Mouse (Mus musculus) CH12.LX (cell line): ENCODE measurements around the gene Ctbp2. TPM values are rescaled to one million over a fixed set of nuclear protein-coding genes. Genes with fewer than 3 reads are reported as not detected.

Experiments
- DNase-seq: peaks from one replicate; pipeline ENCODE4 v3.0.0-alpha.2; 2013; ENCODE audit errors: extremely low read depth
- H3K27ac ChIP-seq: 2 replicates; pipeline ENCODE4 v1.5.1; 2012; ENCODE audit warnings: low read depth, mild to moderate bottlenecking, control low read depth, moderate library complexity; ENCODE audit not compliant: insufficient read depth
- H3K27me3 ChIP-seq: replicated peaks from 2 replicates; pipeline ENCODE3; 2012; ENCODE audit warnings: inconsistent platforms
- H3K36me3 ChIP-seq, 2 experiments: replicated peaks in 1 of 2; 2 replicates each; pipeline versions ENCODE3 to v1.6.1; 2012; ENCODE audit warnings: inconsistent platforms in 1 of 2, low read length in 1 of 2, mild to moderate bottlenecking in 1 of 2, mixed read lengths in 1 of 2, moderate library complexity in 1 of 2; ENCODE audit not compliant: control insufficient read depth in 1 of 2, insufficient read depth in 1 of 2
- H3K4me1 ChIP-seq, 2 experiments: 2 replicates each; pipeline ENCODE4 v1.6.1; 2012; ENCODE audit warnings: inconsistent platforms in 1 of 2, moderate library complexity in 1 of 2; ENCODE audit not compliant: insufficient read depth in 2 of 2, control insufficient read depth in 1 of 2
- H3K4me2 ChIP-seq: 2 replicates; pipeline ENCODE4 v1.6.1; 2012; ENCODE audit warnings: low read depth, mild to moderate bottlenecking, control low read depth; ENCODE audit not compliant: poor library complexity, insufficient read depth, severe bottlenecking
- H3K4me3 ChIP-seq, 3 experiments: fragments of 150-350 bp in 1 of 3; sonication (generic) in 1 of 3; replicated peaks in 1 of 3; 2 replicates each; pipeline versions ENCODE3 to v1.5.1; 2011 to 2012; ENCODE audit warnings: low read depth in 2 of 3, low read length in 2 of 3, mild to moderate bottlenecking in 2 of 3, moderate library complexity in 2 of 3, control low read depth in 1 of 3, improper control_type of control experiment in 1 of 3, inconsistent platforms in 1 of 3, mixed read lengths in 1 of 3; ENCODE audit not compliant: poor library complexity in 1 of 3
- H3K79me2 ChIP-seq: replicated peaks from 2 replicates; pipeline ENCODE4 v1.6.1; 2012; ENCODE audit warnings: mild to moderate bottlenecking, moderate library complexity; ENCODE audit not compliant: control insufficient read depth, poor library complexity, insufficient read depth, severe bottlenecking; ENCODE audit errors: extremely low read depth
- H3K9ac ChIP-seq: 2 replicates; pipeline ENCODE4 v1.6.1; 2012; ENCODE audit warnings: low read depth, mild to moderate bottlenecking, control low read depth, moderate library complexity; ENCODE audit not compliant: insufficient read depth
- H3K9me3 ChIP-seq: replicated peaks from 2 replicates; pipeline ENCODE3; 2012; ENCODE audit warnings: low read length, inconsistent platforms, mixed read lengths
- BHLHE40 ChIP-seq: IDR thresholded peaks from 2 replicates; pipeline ENCODE4 v1.6.1; 2011; ENCODE audit warnings: mild to moderate bottlenecking, low read depth, low read length, improper control_type of control experiment
- CHD1 ChIP-seq: IDR thresholded peaks from 2 replicates; pipeline ENCODE4 v1.6.1; 2012; ENCODE audit warnings: low read depth, low read length, improper control_type of control experiment, inconsistent platforms
- CHD2 ChIP-seq: IDR thresholded peaks from 2 replicates; pipeline ENCODE4 v1.6.1; 2011; ENCODE audit warnings: low read length, improper control_type of control experiment
- E2F4 ChIP-seq: IDR thresholded peaks from 2 replicates; pipeline ENCODE4 v1.6.1; 2011; ENCODE audit warnings: low read depth, low read length, improper control_type of control experiment; ENCODE audit not compliant: insufficient replicate concordance
- ELF1 ChIP-seq: IDR thresholded peaks from 2 replicates; pipeline ENCODE4 v1.6.1; 2014; ENCODE audit warnings: low read depth, mild to moderate bottlenecking, inconsistent platforms, low read length, improper control_type of control experiment
- EP300 ChIP-seq: IDR thresholded peaks from 2 replicates; pipeline ENCODE4 v1.6.1; 2011; ENCODE audit warnings: low read length, improper control_type of control experiment
- ETS1 ChIP-seq: conservative IDR thresholded peaks from 2 replicates; pipeline ENCODE4 v1.6.1; 2012; ENCODE audit warnings: low read depth, mild to moderate bottlenecking, inconsistent platforms, low read length, improper control_type of control experiment, moderate library complexity
- IRF4 ChIP-seq: IDR thresholded peaks from 2 replicates; pipeline ENCODE4 v1.6.1; 2014; ENCODE audit warnings: low read depth, mild to moderate bottlenecking, inconsistent platforms, low read length, improper control_type of control experiment
- JUN ChIP-seq: IDR thresholded peaks from 2 replicates; pipeline ENCODE4 v1.6.1; 2011; ENCODE audit warnings: low read depth, mild to moderate bottlenecking, low read length, improper control_type of control experiment, moderate library complexity; ENCODE audit not compliant: insufficient read depth
- MAFK ChIP-seq: IDR thresholded peaks from 2 replicates; pipeline ENCODE4 v1.6.1; 2011; ENCODE audit warnings: low read length, improper control_type of control experiment; ENCODE audit not compliant: insufficient replicate concordance
- MAX ChIP-seq: IDR thresholded peaks from 2 replicates; pipeline ENCODE4 v1.6.1; 2011; ENCODE audit warnings: low read length, improper control_type of control experiment
- MAZ ChIP-seq: IDR thresholded peaks from 2 replicates; pipeline ENCODE4 v1.6.1; 2012; ENCODE audit warnings: low read depth, mild to moderate bottlenecking, inconsistent platforms, low read length, improper control_type of control experiment, moderate library complexity
- MXI1 ChIP-seq: IDR thresholded peaks from 2 replicates; pipeline ENCODE4 v1.6.1; 2011; ENCODE audit warnings: mild to moderate bottlenecking, low read depth, low read length, improper control_type of control experiment
- MYC ChIP-seq: IDR thresholded peaks from 2 replicates; pipeline ENCODE4 v1.6.1; 2011; ENCODE audit warnings: low read depth, mild to moderate bottlenecking, improper control_type of control experiment, low read length
- NELFE ChIP-seq: IDR thresholded peaks from 2 replicates; pipeline ENCODE4 v1.6.1; 2011; ENCODE audit warnings: low read depth, low read length, improper control_type of control experiment
- NRF1 ChIP-seq: IDR thresholded peaks from 2 replicates; pipeline ENCODE4 v1.6.1; 2014; ENCODE audit warnings: low read depth, mild to moderate bottlenecking, inconsistent platforms, low read length, improper control_type of control experiment, moderate library complexity
- RAD21 ChIP-seq: IDR thresholded peaks from 2 replicates; pipeline ENCODE4 v1.6.1; 2011; ENCODE audit warnings: low read depth, mild to moderate bottlenecking, low read length, improper control_type of control experiment, moderate library complexity
- SMC3 ChIP-seq: IDR thresholded peaks from 2 replicates; pipeline ENCODE4 v1.6.1; 2011; ENCODE audit warnings: low read depth, low read length, improper control_type of control experiment
- TBP ChIP-seq: conservative IDR thresholded peaks from 2 replicates; pipeline ENCODE4 v1.6.1; 2011; ENCODE audit warnings: low read depth, low read length, improper control_type of control experiment
- UBTF ChIP-seq: IDR thresholded peaks from 2 replicates; pipeline ENCODE4 v1.6.1; 2012; ENCODE audit warnings: low read depth, mild to moderate bottlenecking, inconsistent platforms, low read length, improper control_type of control experiment, moderate library complexity
- USF1 ChIP-seq: IDR thresholded peaks from 2 replicates; pipeline ENCODE4 v1.6.1; 2014; ENCODE audit warnings: low read depth, mild to moderate bottlenecking, inconsistent platforms, low read length, improper control_type of control experiment
- USF2 ChIP-seq: conservative IDR thresholded peaks from 2 replicates; pipeline ENCODE4 v1.6.1; 2011; ENCODE audit warnings: low read depth, low read length, improper control_type of control experiment
- ZC3H11A ChIP-seq: IDR thresholded peaks from 2 replicates; pipeline ENCODE4 v1.6.1; 2012; ENCODE audit warnings: low read depth, mild to moderate bottlenecking, inconsistent platforms, low read length, improper control_type of control experiment
- ZKSCAN1 ChIP-seq: IDR thresholded peaks from 2 replicates; pipeline ENCODE4 v1.6.1; 2012; ENCODE audit warnings: low read depth, inconsistent platforms, low read length, improper control_type of control experiment, borderline replicate concordance
- ZNF384 ChIP-seq: IDR thresholded peaks from 2 replicates; pipeline ENCODE4 v1.6.1; 2012; ENCODE audit warnings: low read depth, low read length, improper control_type of control experiment, inconsistent platforms
- dilution Hi-C: fragments of 300-500 bp; cut with MboI; formaldehyde crosslinking; loops from 2 replicates; pipeline ENCODE4 v1.14.3; 2020; ENCODE audit warnings: low sequenced_read_pairs; ENCODE audit not compliant: extremely low pct_unique_long_range_greater_than_20kb, extremely low pct_ligation_motif_present
- in situ Hi-C: fragments of 300-500 bp; cut with MboI; formaldehyde crosslinking; loops from 3 replicates; pipeline ENCODE4 v1.14.3; 2019; ENCODE audit warnings: low sequenced_read_pairs, low pct_ligation_motif_present, low pct_unique_long_range_greater_than_20kb, mixed read lengths
- polyA plus RNA-seq: library from polyadenylated mRNA; unstranded; fragments of >175 nt; gene quantifications from 2 replicates; pipeline ENCODE4 v1.2.1, GENCODE M21; 2012; ENCODE audit warnings: low read depth; ENCODE audit not compliant: insufficient read length
- total RNA-seq, 2 experiments: library from RNA; depleted of rRNA; stranded (reverse); fragments of 300-350 nt in 1 of 2; fragments of >200 nt in 1 of 2; gene quantifications; 2 replicates each; pipeline ENCODE4 v1.2.3; 2012 to 2014

The Ctbp2 gene
- total and polyA plus RNA-seq, 3 experiments, result 0.59 to 1.1 (median 0.68) TPM

- in situ Hi-C loops, result loop anchor here (25.0 kb wide), 1 partner anchor 588 kb away; the partner anchor contains the start of gene Tex36
- no peak for DNase-seq
- H3K4me3 ChIP-seq, result no peak overlapping the region
- TF ChIP-seq USF2, result no peak
- no peak for TF ChIP-seq BHLHE40
- TF ChIP-seq NELFE, result no peak
- TF ChIP-seq MAX, result no peak
- no peak for TF ChIP-seq CHD1
- no peak for TF ChIP-seq UBTF
- TF ChIP-seq NRF1, result no peak
- TF ChIP-seq, all 38 proteins: peak for 0
- Histone ChIP-seq H3K4me1 (no peaks in the 10 kb centered on the region), H3K36me3 (no peaks in the 10 kb centered on the region), H3K79me2 (no peaks in the 10 kb centered on the region), H3K27ac (no peak overlapping the region), H3K27me3 (peaks cover 88% of the 10 kb centered on the region), H3K9me3 (no peaks in the 10 kb centered on the region), H3K9ac (no peak overlapping the region), H3K4me2 (no peak overlapping the region)
- dilution Hi-C loops, result no loop called here
Observed at GRCm38 (mm10) chr7:133024694-133025093, 99.5 kb downstream of the Ctbp2 start.

- no peaks in the 10 kb centered on the region for H3K36me3 ChIP-seq
Observed at GRCm38 (mm10) chr7:133019481-133020020, 104.6 kb downstream of the Ctbp2 start.

More at GRCm38 (mm10) chr7:133019481-133020020, 104.6 kb downstream of the Ctbp2 start:
- dilution Hi-C loops, result no loop called here
- TF ChIP-seq E2F4, result no peak
- TF ChIP-seq ZC3H11A, result no peak
- TF ChIP-seq TBP, result no peak
- no peak for TF ChIP-seq MXI1
- no peak for TF ChIP-seq CHD2
- no peak for TF ChIP-seq ETS1
- TF ChIP-seq EP300, result no peak
- TF ChIP-seq MAFK, result no peak
- TF ChIP-seq IRF4, result no peak
- TF ChIP-seq CHD1, result no peak
- no peak for TF ChIP-seq MAZ
- TF ChIP-seq MYC, result no peak
- no peak for TF ChIP-seq USF1
- TF ChIP-seq ZNF384, result no peak
- no peak for TF ChIP-seq ZKSCAN1
- no peak for TF ChIP-seq UBTF
- TF ChIP-seq JUN, result no peak
- TF ChIP-seq SMC3, result no peak
- no peak for TF ChIP-seq ELF1
- no peak for TF ChIP-seq RAD21
- TF ChIP-seq, all 38 proteins: peak for 0
- no peaks in the 10 kb centered on the region for H3K79me2 ChIP-seq
- peaks cover 89% of the 10 kb centered on the region for H3K27me3 ChIP-seq
- in situ Hi-C loops, result no loop called here
- H3K4me3 ChIP-seq, result no peak overlapping the region
- H3K9me3 ChIP-seq, result no peaks in the 10 kb centered on the region
- no peak overlapping the region for H3K4me2 ChIP-seq
- DNase-seq, result no peak
- no peak overlapping the region for H3K27ac ChIP-seq
- peaks cover 0 to 2% of the 10 kb centered on the region in 2 experiments; a peak in 1 of 4 replicates for H3K4me1 ChIP-seq
- H3K9ac ChIP-seq, result no peak overlapping the region
